Mouse (Mus musculus) intestine, embryonic 15.5 days (tissue): ENCODE data around the gene Pde3a. TPM values are rescaled to one million over a fixed set of nuclear protein-coding genes. Genes with fewer than 3 reads are reported as not detected.

ENCODE experiments used
- ATAC-seq: fragments of 200-750 bp; cut with Nextera tagmentation; 2 replicates; pipeline ENCODE4 v1.8.0; 2017; ENCODE audit warnings: moderate TSS enrichment, moderate library complexity
- H3K27ac ChIP-seq: fragments of 300-500 bp; sonication (generic); 2 replicates; pipeline ENCODE4 v1.5.1; 2015; ENCODE audit warnings: mild to moderate bottlenecking, inconsistent platforms
- H3K27me3 ChIP-seq: fragments of 300-500 bp; sonication (generic); replicated peaks from 2 replicates; pipeline ENCODE4 v1.6.1; 2015; ENCODE audit warnings: inconsistent platforms
- H3K36me3 ChIP-seq: fragments of 300-500 bp; sonication (generic); 2 replicates; pipeline ENCODE4 v1.6.1; 2015; ENCODE audit warnings: inconsistent platforms
- H3K4me1 ChIP-seq: fragments of 300-500 bp; sonication (generic); replicated peaks from 2 replicates; pipeline ENCODE4 v1.6.1; 2015; ENCODE audit warnings: inconsistent platforms
- H3K4me2 ChIP-seq: fragments of 300-500 bp; sonication (generic); replicated peaks from 2 replicates; pipeline ENCODE4 v1.6.1; 2015; ENCODE audit warnings: mild to moderate bottlenecking, inconsistent platforms
- H3K4me3 ChIP-seq: fragments of 300-500 bp; sonication (generic); replicated peaks from 2 replicates; pipeline ENCODE4 v1.5.1; 2015; ENCODE audit warnings: inconsistent platforms
- H3K9ac ChIP-seq: fragments of 300-500 bp; sonication (generic); 2 replicates; pipeline ENCODE4 v1.6.1; 2015; ENCODE audit warnings: inconsistent platforms
- H3K9me3 ChIP-seq: fragments of 300-500 bp; sonication (generic); 2 replicates; pipeline ENCODE4 v1.6.1; 2016; ENCODE audit warnings: inconsistent platforms
- WGBS: fragments of 180-500 bp; shearing (Covaris S2); methylation state at CpG from one replicate; pipeline ENCODE4 v1.1.7; 2015; 5-methylcytosine and 5-hydroxymethylcytosine counted together
- polyA plus RNA-seq: library from polyadenylated mRNA; unstranded; fragments of >200 nt; fragmentation: Nextera tagmentation; extraction: Ambion mirVana; gene quantifications from 2 replicates; pipeline ENCODE4 v1.2.1, GENCODE M21; 2015

The Pde3a gene
- polyA plus RNA-seq, 1 experiment from 2014 or later: 20.8 TPM

GRCm38 (mm10) chr6:141432271-141432974 lies 183.4 kb downstream of the Pde3a start:
- no peak overlapping the region for H3K4me2 ChIP-seq
- no peaks in the 10 kb centered on the region for H3K36me3 ChIP-seq
- no peak for ATAC-seq
- no peak overlapping the region for H3K9ac ChIP-seq
- no peaks in the 10 kb centered on the region for H3K9me3 ChIP-seq
- WGBS: 72% methylated on average over 13 of the region's 13 CpGs
- H3K27ac ChIP-seq: no peak overlapping the region
- 0 out of 2 replicates have a peak, but pooled peaks cover 7% of the 10 kb centered on the region for H3K4me1 ChIP-seq
- no peaks in the 10 kb centered on the region for H3K27me3 ChIP-seq
- H3K4me3 ChIP-seq: no peak overlapping the region

GRCm38 (mm10) chr6:141433917-141434756 lies 185.1 kb downstream of the Pde3a start:
- Histone ChIP-seq H3K27ac (peak overlapping the region; percentile 32; the same call in 1 of the 2 replicates), H3K4me2 (no peak overlapping the region), H3K9me3 (0 out of 2 replicates have a peak, but pooled peaks cover 2% of the 10 kb centered on the region), H3K27me3 (no peaks in the 10 kb centered on the region), H3K36me3 (no peaks in the 10 kb centered on the region), H3K9ac (no peak overlapping the region), H3K4me3 (no peak overlapping the region), H3K4me1 (0 out of 2 replicates have a peak, but pooled peaks cover 7% of the 10 kb centered on the region)
- ATAC-seq: peak; percentile 73
- WGBS: 20% methylated on average over 10 of the region's 10 CpGs

GRCm38 (mm10) chr6:141435160-141435559 lies 186.1 kb downstream of the Pde3a start:
- no peaks in the 10 kb centered on the region for H3K36me3 ChIP-seq
- H3K27ac ChIP-seq: no peak overlapping the region
- 0 out of 2 replicates have a peak, but pooled peaks cover 3% of the 10 kb centered on the region for H3K9me3 ChIP-seq

GRCm38 (mm10) chr6:141439965-141440364 lies 190.9 kb downstream of the Pde3a start:
- Histone ChIP-seq H3K4me2 (no peak overlapping the region), H3K4me3 (no peak overlapping the region), H3K4me1 (no peaks in the 10 kb centered on the region), H3K9ac (no peak overlapping the region), H3K36me3 (no peaks in the 10 kb centered on the region), H3K9me3 (0 out of 2 replicates have a peak, but pooled peaks cover 3% of the 10 kb centered on the region), H3K27ac (no peak overlapping the region), H3K27me3 (no peaks in the 10 kb centered on the region)
- 75% methylated on average over 3 of the region's 3 CpGs for WGBS
- no peak for ATAC-seq

More at GRCm38 (mm10) chr6:141435160-141435559, 186.1 kb downstream of the Pde3a start:
- Histone ChIP-seq H3K4me1 (0 out of 2 replicates have a peak, but pooled peaks cover 7% of the 10 kb centered on the region), H3K4me2 (no peak overlapping the region), H3K4me3 (no peak overlapping the region), H3K9ac (no peak overlapping the region), H3K27me3 (no peaks in the 10 kb centered on the region)
- WGBS: 81% methylated on average over 4 of the region's 4 CpGs
- no peak for ATAC-seq

GRCm38 (mm10) chr6:141447547-141447946 lies 198.5 kb downstream of the Pde3a start:
- Histone ChIP-seq H3K27me3 (no peaks in the 10 kb centered on the region), H3K4me1 (no peaks in the 10 kb centered on the region), H3K27ac (no peak overlapping the region), H3K9me3 (no peaks in the 10 kb centered on the region), H3K36me3 (no peaks in the 10 kb centered on the region), H3K9ac (no peak overlapping the region), H3K4me2 (no peak overlapping the region), H3K4me3 (no peak overlapping the region)
- ATAC-seq: no peak
- 11% methylated on average over 3 of the region's 3 CpGs for WGBS

GRCm38 (mm10) chr6:141448886-141449285 lies 199.8 kb downstream of the Pde3a start:
- Histone ChIP-seq H3K4me1 (no peaks in the 10 kb centered on the region), H3K9ac (no peak overlapping the region), H3K27ac (no peak overlapping the region), H3K36me3 (no peaks in the 10 kb centered on the region), H3K4me2 (no peak overlapping the region), H3K9me3 (no peaks in the 10 kb centered on the region), H3K27me3 (no peaks in the 10 kb centered on the region), H3K4me3 (no peak overlapping the region)
- 40% methylated on average over 8 of the region's 8 CpGs for WGBS
- no peak; the same call in 1 of the 2 replicates for ATAC-seq

GRCm38 (mm10) chr6:141455335-141455734 lies 206.3 kb downstream of the Pde3a start:
- H3K27me3 ChIP-seq: no peaks in the 10 kb centered on the region
- 71% methylated on average over 5 of the region's 5 CpGs for WGBS
- H3K9ac ChIP-seq: no peak overlapping the region
- no peak overlapping the region for H3K4me3 ChIP-seq
- no peaks in the 10 kb centered on the region for H3K36me3 ChIP-seq
- no peak overlapping the region for H3K4me2 ChIP-seq
- ATAC-seq: no peak
- no peaks in the 10 kb centered on the region for H3K4me1 ChIP-seq
- no peak overlapping the region for H3K27ac ChIP-seq
- no peaks in the 10 kb centered on the region for H3K9me3 ChIP-seq

GRCm38 (mm10) chr6:141456591-141456990 lies 207.5 kb downstream of the Pde3a start:
- Histone ChIP-seq H3K4me2 (no peak overlapping the region), H3K36me3 (no peaks in the 10 kb centered on the region), H3K9ac (no peak overlapping the region), H3K4me1 (no peaks in the 10 kb centered on the region), H3K27me3 (no peaks in the 10 kb centered on the region), H3K4me3 (no peak overlapping the region), H3K9me3 (no peaks in the 10 kb centered on the region), H3K27ac (no peak overlapping the region)
- 81% methylated on average over 3 of the region's 3 CpGs for WGBS
- no peak for ATAC-seq

GRCm38 (mm10) chr6:141470251-141470650 lies 221.2 kb downstream of the Pde3a start:
- Histone ChIP-seq H3K4me2 (no peak overlapping the region), H3K4me3 (no peak overlapping the region), H3K4me1 (0 out of 2 replicates have a peak, but pooled peaks cover 3% of the 10 kb centered on the region), H3K27me3 (no peaks in the 10 kb centered on the region), H3K27ac (no peak overlapping the region), H3K36me3 (peaks cover 17% of the 10 kb centered on the region; the same call in 1 of the 2 replicates), H3K9ac (no peak overlapping the region), H3K9me3 (no peaks in the 10 kb centered on the region)
- 89% methylated on average over 2 of the region's 2 CpGs for WGBS
- ATAC-seq: no peak

GRCm38 (mm10) chr6:141474223-141474622 lies 225.2 kb downstream of the Pde3a start:
- Histone ChIP-seq H3K9ac (no peak overlapping the region), H3K27ac (no peak overlapping the region), H3K9me3 (no peaks in the 10 kb centered on the region), H3K4me2 (no peak overlapping the region), H3K36me3 (peaks cover 14% of the 10 kb centered on the region), H3K4me3 (no peak overlapping the region), H3K4me1 (0 out of 2 replicates have a peak, but pooled peaks cover 3% of the 10 kb centered on the region), H3K27me3 (no peaks in the 10 kb centered on the region)
- no peak for ATAC-seq
- 49% methylated on average over 2 of the region's 2 CpGs for WGBS

- Histone ChIP-seq H3K9me3 (no peaks in the 10 kb centered on the region), H3K27ac (no peak overlapping the region), H3K4me1 (0 out of 2 replicates have a peak, but pooled peaks cover 3% of the 10 kb centered on the region), H3K36me3 (peaks cover 10% of the 10 kb centered on the region), H3K4me3 (no peak overlapping the region), H3K4me2 (no peak overlapping the region), H3K27me3 (no peaks in the 10 kb centered on the region), H3K9ac (no peak overlapping the region)
- WGBS: 42% methylated on average over 3 of the region's 3 CpGs
- no peak for ATAC-seq
Measured at GRCm38 (mm10) chr6:141474696-141475095, 225.6 kb downstream of the Pde3a start.

GRCm38 (mm10) chr6:141485302-141486021 lies 236.4 kb downstream of the Pde3a start:
- peak; percentile 65; the same call in 1 of the 2 replicates for ATAC-seq
- Histone ChIP-seq H3K27me3 (no peaks in the 10 kb centered on the region), H3K27ac (no peak overlapping the region), H3K4me1 (no peaks in the 10 kb centered on the region), H3K9ac (no peak overlapping the region), H3K4me3 (no peak overlapping the region), H3K9me3 (no peaks in the 10 kb centered on the region), H3K4me2 (no peak overlapping the region), H3K36me3 (no peaks in the 10 kb centered on the region)
- whole genome bisulfite sequencing: 61% methylated on average over 10 of the region's 10 CpGs
